Comparison of ENCODE assay signal across 22 mouse cellular contexts in genomic region chr16:52438216-52438904, GRCm38 (mm10). TPM values are rescaled to one million over a fixed set of nuclear protein-coding genes. Genes with fewer than 3 reads are reported as not detected.
DNase-seq lines count a peak whose midpoint lies in the region; ATAC-seq and TF ChIP-seq lines count a peak whose summit lies in the region.
"Had no signal": no experiment of that assay in that cellular context is flagged by ENCODE, and none has a peak within 500 bp of the region (broad histone marks: within the 10 kb centered on the region; RNA-seq: fewer than 3 reads in every experiment).

No protein-coding gene starts in this region.

- H3K27me3 ChIP-seq in kidney, postnatal 0 days (ENCODE audit: insufficient read depth, low read length): no peaks in the 10 kb centered on the region
- H3K27me3 ChIP-seq in kidney, adult 2 months (replicated peaks; ENCODE audit: control insufficient read depth, insufficient read depth, low read length): no peaks in the 10 kb centered on the region
- H3K27me3 ChIP-seq in CH12.LX (replicated peaks) (no peaks in the 10 kb centered on the region), myocyte (ENCODE audit: control insufficient read depth, insufficient read depth, insufficient read length) (no peaks in the 10 kb centered on the region)
- no peaks in the 10 kb centered on the region for H3K27me3 ChIP-seq in midbrain, embryonic 16.5 days (ENCODE audit: control insufficient read depth, insufficient read depth, low read depth, low read length)
- H3K27me3 ChIP-seq: embryonic facial prominence, embryonic 12.5 days; heart, embryonic 15.5 days; hindbrain, embryonic 12.5 days; limb, embryonic 13.5 days had no signal

- TF ChIP-seq EP300 in CH12.LX (IDR thresholded peaks at IDR 0.05; ENCODE audit: low read length): no peak

- no peaks in the 10 kb centered on the region for H3K36me3 ChIP-seq in kidney, postnatal 0 days (ENCODE audit: insufficient read depth, low read length)
- H3K36me3 ChIP-seq in kidney, adult 2 months (ENCODE audit: control insufficient read depth, insufficient read depth, low read length): no peaks in the 10 kb centered on the region
- peaks cover 0 to 1% of the 10 kb centered on the region in 2 experiments for H3K36me3 ChIP-seq in CH12.LX (replicated peaks in 1 of 2; ENCODE audit: control insufficient read depth in 1 of 2, insufficient read depth in 1 of 2, low read length in 1 of 2)
- no peaks in the 10 kb centered on the region for H3K36me3 ChIP-seq in myocyte (ENCODE audit: control insufficient read depth, insufficient read depth)
- H3K36me3 ChIP-seq in midbrain, embryonic 16.5 days (ENCODE audit: control insufficient read depth, insufficient read depth, low read length): no peaks in the 10 kb centered on the region
- H3K36me3 ChIP-seq: embryonic facial prominence, embryonic 12.5 days; heart, embryonic 15.5 days; hindbrain, embryonic 12.5 days; limb, embryonic 13.5 days had no signal

- peak; percentile 77 for DNase-seq in kidney, postnatal 0 days (ENCODE audit: low spot score)
- DNase-seq in kidney, adult 2 months: no peak
- DNase-seq in 3T3-L1 (ENCODE audit: low read depth, low spot score) (peak; percentile 88), CH12.LX (ENCODE audit: extremely low read depth) (no peak)
- no peak for DNase-seq in right cerebral cortex, postnatal 4 days
- DNase-seq: adrenal gland, postnatal 10 days; cerebellum, adult 11-12 months; cerebellum, postnatal 25 days; forebrain, postnatal 0 days; gastrocnemius, adult 2 months; heart, adult 18-20 months; kidney, postnatal 36 days; layer of hippocampus, adult 9-11 months; right cerebral cortex, postnatal 14 days had no signal

- TF ChIP-seq CTCF in kidney, postnatal 0 days (IDR thresholded peaks at IDR 0.05; ENCODE audit: low read depth): no peak
- TF ChIP-seq CTCF in kidney, adult 2 months (conservative IDR thresholded peaks at IDR 0.05; ENCODE audit: insufficient read depth, insufficient read length, low read depth, low read length): no peak
- TF ChIP-seq CTCF in CH12.LX (conservative IDR thresholded peaks at IDR 0.05 in 1 of 2, IDR thresholded peaks at IDR 0.05 in 1 of 2; ENCODE audit: low read depth in 2 of 2, low read length in 2 of 2): no peak

- no peak overlapping the region for H3K9ac ChIP-seq in kidney, postnatal 0 days (ENCODE audit: low read depth, low read length)
- peak overlapping the region; percentile 73 for H3K9ac ChIP-seq in CH12.LX (ENCODE audit: insufficient read depth, low read depth)
- no peak overlapping the region for H3K9ac ChIP-seq in midbrain, embryonic 16.5 days (ENCODE audit: low read depth, low read length)
- H3K9ac ChIP-seq: embryonic facial prominence, embryonic 12.5 days; forebrain, postnatal 0 days; heart, embryonic 15.5 days; hindbrain, embryonic 12.5 days; limb, embryonic 13.5 days had no signal

- dilution Hi-C loops in CH12.LX (cut with MboI; ENCODE audit: extremely low pct_ligation_motif_present, extremely low pct_unique_long_range_greater_than_20kb, low sequenced_read_pairs): no loop called here

- no peaks in the 10 kb centered on the region for H3K9me3 ChIP-seq in kidney, postnatal 0 days (replicated peaks; ENCODE audit: low read length)
- H3K9me3 ChIP-seq in CH12.LX (replicated peaks; ENCODE audit: low read length): no peaks in the 10 kb centered on the region
- no peaks in the 10 kb centered on the region for H3K9me3 ChIP-seq in midbrain, embryonic 16.5 days (replicated peaks; ENCODE audit: control insufficient read depth, low read length, poor library complexity, severe bottlenecking)
- H3K9me3 ChIP-seq: embryonic facial prominence, embryonic 12.5 days; heart, embryonic 15.5 days; hindbrain, embryonic 12.5 days; limb, embryonic 13.5 days had no signal

- WGBS in kidney, postnatal 0 days: 29% methylated on average over 6 of the region's 6 CpGs
- 39% methylated on average over 6 of the region's 6 CpGs for WGBS in kidney, adult 2 months
- 86% methylated on average over 6 of the region's 6 CpGs for WGBS in midbrain, embryonic 16.5 days

- no peaks in the 10 kb centered on the region for H3K4me1 ChIP-seq in kidney, postnatal 0 days (replicated peaks; ENCODE audit: insufficient read depth, low read length)
- H3K4me1 ChIP-seq in kidney, adult 2 months (ENCODE audit: control insufficient read depth, insufficient read depth, low read length): no peaks in the 10 kb centered on the region; the same call in 1 of the 2 replicates
- peaks cover 6 to 37% of the 10 kb centered on the region in 2 experiments; a peak in 3 of 4 replicates for H3K4me1 ChIP-seq in CH12.LX (ENCODE audit: control insufficient read depth in 1 of 2, insufficient read depth in 2 of 2)
- no peaks in the 10 kb centered on the region for H3K4me1 ChIP-seq in midbrain, embryonic 16.5 days (ENCODE audit: control insufficient read depth, insufficient read depth, low read length)
- H3K4me1 ChIP-seq: embryonic facial prominence, embryonic 12.5 days; heart, embryonic 15.5 days; hindbrain, embryonic 12.5 days; limb, embryonic 13.5 days had no signal

- TF ChIP-seq POLR2A in kidney, adult 2 months (IDR thresholded peaks at IDR 0.05; ENCODE audit: low read depth, low read length): no peak
- TF ChIP-seq POLR2A in CH12.LX (IDR thresholded peaks at IDR 0.05; ENCODE audit: low read depth, low read length): no peak
- no peak for TF ChIP-seq POLR2A in myocyte (IDR thresholded peaks at IDR 0.05; ENCODE audit: insufficient read length, low read depth)

- H3K27ac ChIP-seq in kidney, postnatal 0 days: no peak overlapping the region
- no peak overlapping the region for H3K27ac ChIP-seq in kidney, adult 2 months (ENCODE audit: insufficient read depth, low read depth, low read length)
- no peak overlapping the region for H3K27ac ChIP-seq in CH12.LX (ENCODE audit: insufficient read depth, low read depth)
- H3K27ac ChIP-seq in midbrain, embryonic 16.5 days (ENCODE audit: low read length): no peak overlapping the region
- H3K27ac ChIP-seq: embryonic facial prominence, embryonic 12.5 days; gastrocnemius, adult 2 months; heart, embryonic 15.5 days; hindbrain, embryonic 12.5 days; limb, embryonic 13.5 days; macrophage had no signal

- TF ChIP-seq RAD21 in CH12.LX (IDR thresholded peaks at IDR 0.05; ENCODE audit: low read depth, low read length): no peak

- no peak overlapping the region for H3ac ChIP-seq in myocyte (ENCODE audit: control insufficient read depth, insufficient read length)

- H3K4me3 ChIP-seq in kidney, postnatal 0 days (replicated peaks; ENCODE audit: low read depth, low read length): no peak overlapping the region
- H3K4me3 ChIP-seq in kidney, adult 2 months (ENCODE audit: insufficient read depth, low read depth, low read length): no peak overlapping the region
- H3K4me3 ChIP-seq in CH12.LX (replicated peaks in 1 of 3; ENCODE audit: low read depth in 2 of 3, low read length in 2 of 3, poor library complexity in 1 of 3) (no peak overlapping the region), myocyte (no peak overlapping the region)
- H3K4me3 ChIP-seq in midbrain, embryonic 16.5 days (ENCODE audit: low read depth, low read length): no peak overlapping the region
- H3K4me3 ChIP-seq: embryonic facial prominence, embryonic 12.5 days; gastrocnemius, adult 2 months; heart, embryonic 15.5 days; hindbrain, embryonic 12.5 days; limb, embryonic 13.5 days had no signal

- H3K79me2 ChIP-seq in CH12.LX (replicated peaks; ENCODE audit: control insufficient read depth, extremely low read depth, insufficient read depth, poor library complexity, severe bottlenecking) (peaks cover 63% of the 10 kb centered on the region), myocyte (ENCODE audit: control insufficient read depth, insufficient read depth) (peaks cover 10% of the 10 kb centered on the region)

- no peak for ATAC-seq in kidney, postnatal 0 days (replicated peaks; ENCODE audit: low FRiP score, low read depth)
- no peak for ATAC-seq in midbrain, embryonic 16.5 days
- ATAC-seq: forebrain, postnatal 0 days had no signal

- no peak overlapping the region for H3K4me2 ChIP-seq in kidney, postnatal 0 days (ENCODE audit: low read length)
- peak overlapping the region; percentile 95 for H3K4me2 ChIP-seq in CH12.LX (ENCODE audit: insufficient read depth, low read depth, poor library complexity, severe bottlenecking)
- H3K4me2 ChIP-seq in myocyte (ENCODE audit: low read depth): peak overlapping the region; percentile 63
- H3K4me2 ChIP-seq in midbrain, embryonic 16.5 days (ENCODE audit: low read length): no peak overlapping the region
- H3K4me2 ChIP-seq: embryonic facial prominence, embryonic 12.5 days; heart, embryonic 15.5 days; hindbrain, embryonic 12.5 days; limb, embryonic 13.5 days; midbrain, embryonic 11.5 days had no signal

- in situ Hi-C loops in CH12.LX (cut with MboI; ENCODE audit: low pct_ligation_motif_present, low pct_unique_long_range_greater_than_20kb, low sequenced_read_pairs): no loop called here

TF ChIP-seq in CH12.LX, 34 proteins besides CTCF, POLR2A, EP300 and RAD21:
- no peak for TF ChIP-seq CHD2 (IDR thresholded peaks at IDR 0.05; ENCODE audit: low read length)
- no peak for TF ChIP-seq POLR2AphosphoS2 (IDR thresholded peaks at IDR 0.05; ENCODE audit: low read depth, low read length)
- TF ChIP-seq JUND (conservative IDR thresholded peaks at IDR 0.05; ENCODE audit: low read depth, low read length): no peak
- no peak for TF ChIP-seq UBTF (IDR thresholded peaks at IDR 0.05; ENCODE audit: low read depth, low read length)

TF ChIP-seq in myocyte, 11 proteins besides CTCF, POLR2A, EP300 and RAD21:
- TF ChIP-seq TCF12 (IDR thresholded peaks at IDR 0.05; ENCODE audit: insufficient read depth, poor library complexity, severe bottlenecking) (no peak), CEBPB (IDR thresholded peaks at IDR 0.05; ENCODE audit: insufficient read depth, poor library complexity, severe bottlenecking) (peak; percentile 63; the same call in 1 of the 2 replicates)

RNA-seq across cellular contexts. Expression of gene Alcam, which starts 15.5 kb away (rescaled TPM):
- polyA plus RNA-seq in kidney, postnatal 0 days (2015; fragmentation: Nextera tagmentation; extraction: Ambion mirVana): 57.7 and 61.7 TPM in 2 replicates
- 6.9 and 7.7 TPM in 2 replicates for polyA plus RNA-seq in kidney, adult 2 months (2012; rRNA removed)
- total RNA-seq in CH12.LX (2012; rRNA removed) (56.7 and 70.6 TPM in 2 replicates), CH12.LX (2014; rRNA removed) (26.3 and 31.5 TPM in 2 replicates)
- polyA plus RNA-seq in CH12.LX (2012; ENCODE audit: insufficient read length, low read depth) (51.3 and 54.6 TPM in 2 replicates), myocyte (2012; fragmentation: generic; extraction: Trizol) (13.1 TPM)
- 28.1 and 35.2 TPM in 2 replicates for polyA plus RNA-seq in midbrain, embryonic 16.5 days (2015; fragmentation: Nextera tagmentation; extraction: Ambion mirVana)

Comparison
In these comparisons a context has a peak if more than half of its experiments do, and no peak if none do; other contexts are left out.
1. DNase-seq: peak in kidney, postnatal 0 days (single experiment) and 3T3-L1 (single experiment); none in kidney, adult 2 months (single experiment), CH12.LX (single experiment) and right cerebral cortex, postnatal 4 days (single experiment).
2. H3K4me2 ChIP-seq: peak in CH12.LX (single experiment) and myocyte (single experiment); none in kidney, postnatal 0 days (single experiment) and midbrain, embryonic 16.5 days (single experiment).